Mouse (Mus musculus) hindbrain, embryonic 11.5 days (tissue): ENCODE data around the gene Myadml2. TPM values are rescaled to one million over a fixed set of nuclear protein-coding genes. Genes with fewer than 3 reads are reported as not detected.

Experiments
- ATAC-seq: fragments of 200-750 bp; cut with Nextera tagmentation; 2 replicates; pipeline ENCODE4 v1.8.0; 2017; ENCODE audit warnings: mild to moderate bottlenecking, moderate TSS enrichment, moderate library complexity; ENCODE audit not compliant: low FRiP score
- DNase-seq: peaks from one replicate; pipeline ENCODE4 v3.0.0-alpha.2; 2015; ENCODE audit warnings: low spot score
- H3K27ac ChIP-seq: fragments of 300-500 bp; sonication (generic); 2 replicates; pipeline ENCODE4 v1.5.1; 2014; ENCODE audit warnings: mild to moderate bottlenecking, low read depth, low read length
- H3K27me3 ChIP-seq: fragments of 300-500 bp; sonication (generic); 2 replicates; pipeline ENCODE4 v1.6.1; 2014; ENCODE audit warnings: mild to moderate bottlenecking, low read length, moderate library complexity, mixed read lengths; ENCODE audit not compliant: control insufficient read depth, insufficient read depth
- H3K36me3 ChIP-seq: fragments of 300-500 bp; sonication (generic); 2 replicates; pipeline ENCODE4 v1.6.1; 2014; ENCODE audit warnings: mild to moderate bottlenecking, low read length, moderate library complexity, mixed read lengths; ENCODE audit not compliant: control insufficient read depth, insufficient read depth
- H3K4me1 ChIP-seq: fragments of 300-500 bp; sonication (generic); replicated peaks from 2 replicates; pipeline ENCODE4 v1.6.1; 2014; ENCODE audit warnings: low read length, mixed read lengths; ENCODE audit not compliant: control insufficient read depth, insufficient read depth
- H3K4me2 ChIP-seq: fragments of 300-500 bp; sonication (generic); replicated peaks from 2 replicates; pipeline ENCODE4 v1.6.1; 2014; ENCODE audit warnings: mild to moderate bottlenecking, low read depth, low read length
- H3K4me3 ChIP-seq: fragments of 300-500 bp; sonication (generic); 2 replicates; pipeline ENCODE4 v1.5.1; 2014; ENCODE audit warnings: low read depth, low read length
- H3K9ac ChIP-seq: fragments of 300-500 bp; sonication (generic); 2 replicates; pipeline ENCODE4 v1.6.1; 2014; ENCODE audit warnings: low read depth, low read length
- H3K9me3 ChIP-seq: fragments of 300-500 bp; sonication (generic); 2 replicates; pipeline ENCODE4 v1.6.1; 2016; ENCODE audit warnings: low read length; ENCODE audit not compliant: control insufficient read depth
- WGBS: fragments of 180-500 bp; shearing (Covaris S2); extraction: QIAGEN DNeasy Blood & Tissue Kit; methylation state at CpG from one replicate; pipeline ENCODE4 v1.1.7; 2014; 5-methylcytosine and 5-hydroxymethylcytosine counted together
- polyA plus RNA-seq: library from polyadenylated mRNA; unstranded; fragments of >200 nt; fragmentation: Nextera tagmentation; extraction: Ambion mirVana; gene quantifications from 2 replicates; pipeline ENCODE4 v1.2.1, GENCODE M21; 2014

The Myadml2 gene
- polyA plus RNA-seq, 1 experiment from 2014 or later, result 0.19 TPM

GRCm38 (mm10) chr11:120672687-120673593 is 25.0 kb upstream of the Myadml2 start, which contains the start of gene Aspscr1:
Gene Aspscr1 (plus strand): TSS chr11:120672973.
- ATAC-seq (peak; percentile 97), DNase-seq (peak; percentile 97)
- Histone ChIP-seq H3K4me3 (peak within 1 kb of the TSS; percentile 75), H3K27me3 (no peaks in the 10 kb centered on the region), H3K9ac (peak within 1 kb of the TSS; percentile 67), H3K4me1 (peaks cover 4% of the 10 kb centered on the region; the same call in 1 of the 2 replicates), H3K9me3 (no peaks in the 10 kb centered on the region), H3K4me2 (peak within 1 kb of the TSS; percentile 77), H3K36me3 (no peaks in the 10 kb centered on the region; the same call in 1 of the 2 replicates), H3K27ac (peak within 1 kb of the TSS; percentile 85)
- WGBS, result under 1% methylated on average over 72 of the region's 83 CpGs

- 15% methylated on average over 3 of the region's 3 CpGs for WGBS
Observed at GRCm38 (mm10) chr11:120666617-120667016, 18.7 kb upstream of the Myadml2 start.

GRCm38 (mm10) chr11:120665406-120665805 is 17.4 kb upstream of the Myadml2 start:
- peaks cover 29% of the 10 kb centered on the region for H3K27me3 ChIP-seq

More at GRCm38 (mm10) chr11:120666617-120667016, 18.7 kb upstream of the Myadml2 start:
- Histone ChIP-seq H3K36me3 (no peaks in the 10 kb centered on the region), H3K9me3 (no peaks in the 10 kb centered on the region), H3K27ac (no peak overlapping the region), H3K4me1 (no peaks in the 10 kb centered on the region), H3K4me3 (no peak overlapping the region), H3K4me2 (no peak overlapping the region), H3K9ac (no peak overlapping the region), H3K27me3 (peaks cover 17% of the 10 kb centered on the region)
- ATAC-seq (no peak), DNase-seq (no peak)

GRCm38 (mm10) chr11:120663714-120664113 is 15.8 kb upstream of the Myadml2 start:
- peaks cover 46% of the 10 kb centered on the region for H3K27me3 ChIP-seq
- peaks cover 17% of the 10 kb centered on the region for H3K4me1 ChIP-seq
- 67% methylated on average over 5 of the region's 5 CpGs for WGBS

More at GRCm38 (mm10) chr11:120665406-120665805, 17.4 kb upstream of the Myadml2 start:
- H3K4me2 ChIP-seq, result no peak overlapping the region
- H3K9me3 ChIP-seq, result no peaks in the 10 kb centered on the region
- ATAC-seq, result no peak
- H3K27ac ChIP-seq, result no peak overlapping the region
- no peak for DNase-seq
- no peak overlapping the region for H3K9ac ChIP-seq
- H3K4me3 ChIP-seq, result no peak overlapping the region
- H3K36me3 ChIP-seq, result no peaks in the 10 kb centered on the region
- WGBS, result 63% methylated on average over 3 of the region's 3 CpGs
- peaks cover 7% of the 10 kb centered on the region for H3K4me1 ChIP-seq

DNA sequence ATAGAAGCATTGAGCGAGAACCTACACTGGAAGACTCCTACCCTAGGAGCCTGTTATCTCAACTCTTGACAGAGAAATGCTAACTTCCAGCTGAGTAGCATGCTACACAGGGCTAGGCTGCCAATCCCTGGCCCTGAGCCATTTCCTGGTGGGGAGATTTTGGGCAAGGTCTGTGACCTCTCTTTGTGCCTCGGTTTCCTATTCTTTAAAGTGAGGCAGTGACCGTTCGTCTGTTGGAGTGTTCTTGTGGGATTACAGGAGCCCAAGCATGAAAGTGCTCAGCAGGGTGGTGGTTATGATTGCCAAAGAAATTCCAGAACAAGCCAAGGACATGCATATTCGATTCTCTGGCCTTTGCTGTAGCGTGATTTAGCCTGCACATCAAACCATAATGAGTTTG is 14.8 kb upstream of the Myadml2 start:
- Histone ChIP-seq H3K9ac (no peak overlapping the region), H3K9me3 (no peaks in the 10 kb centered on the region), H3K4me2 (no peak overlapping the region), H3K36me3 (no peaks in the 10 kb centered on the region), H3K27me3 (peaks cover 54% of the 10 kb centered on the region), H3K4me1 (peaks cover 17% of the 10 kb centered on the region), H3K27ac (no peak overlapping the region), H3K4me3 (no peak overlapping the region)
- no peak for DNase-seq
- WGBS, result 65% methylated on average over 6 of the region's 6 CpGs
- ATAC-seq, result no peak

More at GRCm38 (mm10) chr11:120663714-120664113, 15.8 kb upstream of the Myadml2 start:
- no peak for DNase-seq
- Histone ChIP-seq H3K4me3 (no peak overlapping the region), H3K9me3 (no peaks in the 10 kb centered on the region), H3K9ac (no peak overlapping the region), H3K36me3 (no peaks in the 10 kb centered on the region), H3K27ac (no peak overlapping the region), H3K4me2 (no peak overlapping the region)
- ATAC-seq, result no peak

DNA sequence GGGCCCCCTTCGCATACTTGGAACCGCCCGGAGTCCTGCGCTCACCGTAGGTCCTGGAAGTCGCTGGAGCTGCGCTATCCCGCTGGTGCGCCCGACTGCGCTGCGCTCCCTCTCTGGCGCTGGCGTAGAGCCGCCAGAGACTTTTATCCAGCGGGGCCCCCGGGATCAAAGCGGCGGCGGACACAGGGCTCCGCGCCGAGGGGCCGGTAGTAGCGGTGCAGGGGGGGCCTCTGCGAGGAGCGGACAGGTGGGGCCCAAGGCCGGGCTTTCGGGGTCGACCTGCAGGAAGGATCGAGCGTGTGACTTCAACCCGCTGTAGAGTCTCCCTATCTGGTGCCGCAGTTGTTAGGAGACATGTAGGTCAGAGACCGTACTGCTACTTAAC is 13.1 kb upstream of the Myadml2 start, which contains the start of gene Notum:
Gene Notum (minus strand): TSS at position 100 of the 385 bp plus-strand sequence.
- DNase-seq (no peak), ATAC-seq (no peak)
- Histone ChIP-seq H3K4me2 (peak within 1 kb of the TSS; percentile 53), H3K4me3 (peak within 1 kb of the TSS; percentile 37), H3K9me3 (no peaks in the 10 kb centered on the region), H3K27ac (no peak within 1 kb of the TSS), H3K9ac (peak within 1 kb of the TSS; percentile 27; the same call in 1 of the 2 replicates), H3K27me3 (peaks cover 66% of the 10 kb centered on the region), H3K4me1 (peaks cover 17% of the 10 kb centered on the region), H3K36me3 (no peaks in the 10 kb centered on the region)
- 1% methylated on average over 34 of the region's 35 CpGs for WGBS

DNA sequence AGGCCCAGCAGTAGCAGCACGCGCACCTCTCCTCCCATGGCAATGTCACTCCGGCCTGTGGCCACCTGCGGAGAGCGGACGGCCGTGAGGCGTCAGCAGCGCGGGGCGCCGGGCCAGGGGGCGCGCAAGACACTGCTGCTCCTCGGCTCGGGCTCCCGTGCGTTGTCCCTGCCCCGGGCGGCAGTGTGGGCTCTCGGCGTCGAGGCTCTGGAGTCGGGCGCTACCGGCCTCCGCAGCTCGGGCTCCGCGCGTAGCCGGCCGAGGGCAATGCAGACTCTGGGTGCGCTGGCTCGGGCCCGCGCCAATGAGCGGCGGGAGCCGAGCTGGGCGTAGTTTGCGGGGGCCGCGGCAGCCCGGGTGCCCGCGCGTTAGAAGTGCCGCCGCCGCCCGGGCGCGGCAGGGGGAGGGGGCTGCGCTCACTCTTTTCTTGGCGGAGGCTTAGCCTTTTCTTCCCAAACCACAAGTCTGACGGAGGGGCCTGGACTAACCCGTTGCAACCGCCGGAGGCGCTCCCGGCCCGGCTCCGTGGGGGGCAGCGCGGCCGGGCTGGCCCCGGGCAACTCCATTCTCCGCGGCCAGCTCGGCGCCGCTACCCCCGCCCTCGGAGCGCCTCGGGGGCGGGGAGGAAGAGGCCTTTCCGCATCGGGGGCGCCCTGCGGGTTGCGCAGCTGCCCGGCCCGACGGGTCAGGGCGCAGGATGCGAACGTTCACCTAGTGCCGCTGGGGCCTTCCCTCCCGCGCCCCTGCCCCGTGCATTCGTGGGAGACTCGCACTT is 12.5 kb upstream of the Myadml2 start:
- no peaks in the 10 kb centered on the region for H3K36me3 ChIP-seq
- no peak overlapping the region for H3K27ac ChIP-seq
- peak overlapping the region; percentile 37 for H3K4me3 ChIP-seq
- peak; percentile 71 for DNase-seq
- H3K9ac ChIP-seq, result peak overlapping the region; percentile 27; the same call in 1 of the 2 replicates
- under 1% methylated on average over 72 of the region's 95 CpGs for WGBS
- peak; percentile 57; the same call in 1 of the 2 replicates for ATAC-seq
- peaks cover 68% of the 10 kb centered on the region for H3K27me3 ChIP-seq
- no peaks in the 10 kb centered on the region for H3K9me3 ChIP-seq
- H3K4me1 ChIP-seq, result peaks cover 17% of the 10 kb centered on the region
- H3K4me2 ChIP-seq, result peak overlapping the region; percentile 53

DNA sequence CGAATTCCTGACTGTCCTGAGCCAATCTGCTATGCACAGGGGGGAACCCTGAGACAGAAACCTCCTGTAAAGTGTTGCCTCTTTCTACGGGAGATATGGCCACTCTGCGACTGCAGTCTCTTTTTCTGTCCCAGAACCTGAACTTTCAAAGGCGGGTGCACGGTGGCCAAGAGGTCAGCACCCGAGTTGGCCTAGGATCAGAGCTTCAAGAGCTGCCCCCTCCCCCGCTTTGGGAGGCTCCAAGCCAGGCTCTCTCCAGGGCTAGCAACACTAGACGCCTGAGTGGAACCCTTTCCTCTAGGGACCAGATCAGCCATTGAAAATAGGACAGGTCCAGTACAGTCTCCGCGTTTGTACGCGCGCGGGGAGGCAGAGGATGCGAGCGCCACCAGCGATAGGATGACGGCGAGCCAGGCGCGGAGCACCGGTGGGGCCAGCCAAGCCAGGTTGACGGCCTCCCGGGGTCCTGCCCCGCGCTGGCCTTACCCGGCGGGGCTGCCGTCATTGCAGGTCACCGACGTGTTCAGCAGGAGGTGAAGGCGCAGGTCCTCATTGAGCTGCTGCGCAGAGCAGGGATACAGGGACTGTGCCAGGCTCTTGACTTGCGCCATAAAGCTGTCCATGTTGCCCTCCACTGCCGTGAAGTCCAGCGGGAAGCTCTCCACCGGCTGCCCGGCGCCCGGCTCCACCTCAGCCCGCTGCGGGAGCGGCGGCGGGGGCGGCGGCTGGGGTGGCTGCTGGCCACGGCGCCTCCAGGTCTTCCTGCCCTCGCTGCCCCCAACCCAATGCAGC is 11.7 kb upstream of the Myadml2 start:
- peaks cover 17% of the 10 kb centered on the region for H3K4me1 ChIP-seq
- H3K4me2 ChIP-seq, result peak overlapping the region; percentile 53
- DNase-seq, result peak; percentile 36
- WGBS, result 3% methylated on average over 47 of the region's 50 CpGs
- H3K27ac ChIP-seq, result no peak overlapping the region
- H3K9ac ChIP-seq, result peak overlapping the region; percentile 27; the same call in 1 of the 2 replicates
- H3K9me3 ChIP-seq, result no peaks in the 10 kb centered on the region
- H3K36me3 ChIP-seq, result no peaks in the 10 kb centered on the region
- H3K4me3 ChIP-seq, result peak overlapping the region; percentile 37
- ATAC-seq, result no peak
- peaks cover 68% of the 10 kb centered on the region for H3K27me3 ChIP-seq
